Mouse (Mus musculus): ENCODE data around the gene Olfr32.
"Not testable (repeated sequence)": the region's sequence is repeated elsewhere in the genome, so short reads cannot be mapped to it uniquely, and the experiment has no call there.

Olfr32 gene

GRCm38 (mm10) chr2:90142196-90142595, at the start of gene Olfr32:
Gene Olfr32, minus strand, starts transcription at chr2:90142296.
- no peak for DNase-seq (ENCODE audit: extremely low spot score, low read depth, low spot score)

DNA sequence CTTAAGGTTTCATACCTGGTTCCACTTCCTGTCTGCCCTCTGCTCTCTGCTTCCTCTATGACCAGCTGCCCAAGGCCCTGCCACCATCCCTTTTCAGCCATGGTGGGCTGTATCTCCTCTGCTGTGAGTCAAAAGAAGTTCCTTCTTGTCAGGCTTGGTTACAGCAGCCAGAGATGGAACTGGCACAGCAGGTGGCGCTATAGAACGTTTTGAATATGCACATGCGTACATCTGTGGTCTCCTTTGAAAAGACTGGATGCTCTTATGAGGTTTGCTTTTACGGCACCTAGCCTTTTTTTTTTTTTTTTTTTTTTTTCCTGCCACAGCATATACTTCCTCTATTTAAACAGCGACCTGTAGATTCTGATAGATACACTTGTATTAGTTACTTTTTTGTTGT, 45.0 kb upstream of the Olfr32 start:
- DNase-seq (ENCODE audit: extremely low spot score, low read depth, low spot score) = not testable (repeated sequence)

- not testable (repeated sequence) for DNase-seq (ENCODE audit: extremely low spot score, low read depth, low spot score)
Measured at GRCm38 (mm10) chr2:90186082-90186481, 44.0 kb upstream of the Olfr32 start.

DNA sequence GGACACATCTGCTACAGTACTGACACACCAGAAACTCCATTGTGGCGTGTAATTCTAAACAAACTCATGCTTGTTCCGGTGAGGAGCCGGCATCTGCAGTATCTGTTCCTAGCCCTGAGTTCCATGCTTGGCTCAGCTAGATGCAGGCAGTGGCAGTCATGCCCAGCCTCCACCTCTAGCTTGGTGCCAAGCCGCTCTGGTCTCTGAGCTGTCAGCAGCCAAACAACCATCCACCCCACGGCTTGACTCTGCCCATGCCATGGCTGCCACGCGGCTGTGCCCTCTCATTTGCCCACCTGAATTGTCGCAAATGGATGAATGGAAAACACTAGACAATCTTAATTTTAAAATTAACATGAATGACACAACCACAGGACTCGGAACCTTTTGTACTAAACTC, 11.8 kb upstream of the Olfr32 start:
- no peak for DNase-seq (ENCODE audit: extremely low spot score, low read depth, low spot score)

DNA sequence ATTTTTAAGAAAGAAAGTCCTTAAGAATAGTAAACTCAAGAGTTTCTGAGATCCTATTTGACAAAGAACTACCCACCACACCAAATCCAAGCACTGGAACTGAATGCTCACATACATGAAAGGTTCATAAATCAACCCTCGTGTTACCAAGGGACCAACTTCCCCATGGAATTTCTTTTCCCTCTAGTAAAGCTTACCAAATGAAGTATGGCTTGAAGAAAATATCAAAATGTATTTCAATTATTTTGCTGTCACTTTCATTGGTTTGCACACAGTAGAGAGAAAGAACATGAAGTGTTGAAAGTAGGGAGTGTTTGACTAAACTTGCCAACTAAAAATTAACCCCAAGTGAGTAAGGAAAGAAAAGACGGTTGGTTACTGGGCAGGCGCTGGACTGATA, 10.9 kb upstream of the Olfr32 start, which contains the start of gene Olfr1270:
Gene Olfr1270 (minus strand): TSS at position 101 of the 400 bp plus-strand sequence.
- no peak for DNase-seq (ENCODE audit: extremely low spot score, low read depth, low spot score)

- no peak for DNase-seq (ENCODE audit: extremely low spot score, low read depth, low spot score)
Measured at GRCm38 (mm10) chr2:90121312-90121711, 20.8 kb downstream of the Olfr32 start, which contains the start of gene Olfr1269. Gene Olfr1269, minus strand, starts transcription at chr2:90121412.

Data from hindlimb bud, embryonic 11.5 days (tissue).